Mouse (Mus musculus): ENCODE results near the gene Gstm3.

DNA sequence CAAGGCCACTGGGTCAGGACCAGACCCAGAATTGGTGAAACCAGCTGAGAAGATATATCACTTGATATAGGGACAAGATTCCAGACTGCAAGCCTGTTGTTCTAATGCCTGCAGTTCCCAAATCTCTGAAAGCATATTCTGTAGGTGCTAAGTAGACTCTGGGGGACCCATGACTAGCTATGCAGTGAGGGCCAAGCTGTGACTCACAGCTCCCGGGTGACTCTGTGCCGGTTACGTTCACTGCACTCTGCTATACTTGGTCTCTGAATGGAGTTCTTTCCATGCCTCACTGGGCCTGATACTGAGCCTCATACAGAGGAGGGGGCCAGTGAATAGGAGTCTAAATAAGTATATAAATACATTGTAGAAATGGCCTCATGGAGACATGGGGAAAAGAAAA, 41.2 kb downstream of the Gstm3 start:
- no peak for TF ChIP-seq CTCF (IDR thresholded peaks at IDR 0.05; ENCODE audit: control insufficient read depth, insufficient read depth, insufficient read length)
- TF ChIP-seq USF1 (IDR thresholded peaks at IDR 0.05; ENCODE audit: low read depth) = no peak
- TF ChIP-seq MAX (IDR thresholded peaks at IDR 0.05) = no peak
- TF ChIP-seq FOSL1 (IDR thresholded peaks at IDR 0.05; ENCODE audit: insufficient read depth, low read length, poor library complexity, severe bottlenecking) = no peak
- no peak for TF ChIP-seq MYOG (IDR thresholded peaks at IDR 0.05; ENCODE audit: control insufficient read depth, extremely low read depth, insufficient read length)
- TF ChIP-seq CEBPB (IDR thresholded peaks at IDR 0.05; ENCODE audit: low read depth) = no peak
- TF ChIP-seq MYOD1 (IDR thresholded peaks at IDR 0.05; ENCODE audit: control insufficient read depth, insufficient read length, low read depth) = no peak

All from C2C12 (cell line).